Mouse (Mus musculus) midbrain, embryonic 16.5 days (tissue): ENCODE measurements at regions not wholly inside any gene's neighbourhood (a gene's known extent, or its start where the extent isn't known, plus 50 kb on each side); places are given as distances from the start of the nearest gene placed in this dataset.

Experiments used
- ATAC-seq: fragments of 200-750 bp; cut with Nextera tagmentation; 2 replicates; pipeline ENCODE4 v1.8.0; 2017; ENCODE audit warnings: moderate TSS enrichment
- H3K27ac ChIP-seq: fragments of 300-500 bp; sonication (generic); 2 replicates; pipeline ENCODE4 v1.5.1; 2014; ENCODE audit warnings: mild to moderate bottlenecking, low read length, mixed read lengths
- H3K27me3 ChIP-seq: fragments of 300-500 bp; sonication (generic); 2 replicates; pipeline ENCODE4 v1.6.1; 2014; ENCODE audit warnings: low read depth, low read length, mixed read lengths; ENCODE audit not compliant: control insufficient read depth, insufficient read depth
- H3K36me3 ChIP-seq: fragments of 300-500 bp; sonication (generic); 2 replicates; pipeline ENCODE4 v1.6.1; 2014; ENCODE audit warnings: mild to moderate bottlenecking, low read length, moderate library complexity, mixed read lengths; ENCODE audit not compliant: control insufficient read depth, insufficient read depth
- H3K4me1 ChIP-seq: fragments of 300-500 bp; sonication (generic); 2 replicates; pipeline ENCODE4 v1.6.1; 2014; ENCODE audit warnings: mild to moderate bottlenecking, low read length, mixed read lengths; ENCODE audit not compliant: control insufficient read depth, insufficient read depth
- H3K4me2 ChIP-seq: fragments of 300-500 bp; sonication (generic); 2 replicates; pipeline ENCODE4 v1.6.1; 2014; ENCODE audit warnings: mild to moderate bottlenecking, low read length, mixed read lengths
- H3K4me3 ChIP-seq: fragments of 300-500 bp; sonication (generic); 2 replicates; pipeline ENCODE4 v1.5.1; 2014; ENCODE audit warnings: low read depth, mild to moderate bottlenecking, low read length, moderate library complexity, mixed read lengths
- H3K9ac ChIP-seq: fragments of 300-500 bp; sonication (generic); 2 replicates; pipeline ENCODE4 v1.6.1; 2014; ENCODE audit warnings: low read depth, low read length, mixed read lengths
- H3K9me3 ChIP-seq: fragments of 300-500 bp; sonication (generic); replicated peaks from 2 replicates; pipeline ENCODE4 v1.6.1; 2014; ENCODE audit warnings: mild to moderate bottlenecking, low read length, mixed read lengths; ENCODE audit not compliant: control insufficient read depth, poor library complexity, severe bottlenecking
- WGBS: fragments of 180-500 bp; shearing (Covaris S2); extraction: QIAGEN DNeasy Blood & Tissue Kit; methylation state at CpG from one replicate; pipeline ENCODE4 v1.1.7; 2014; 5-methylcytosine and 5-hydroxymethylcytosine counted together

- Histone ChIP-seq H3K4me2 (no peak overlapping the region), H3K36me3 (no peaks in the 10 kb centered on the region), H3K4me3 (no peak overlapping the region), H3K27ac (no peak overlapping the region), H3K9ac (no peak overlapping the region), H3K9me3 (no peaks in the 10 kb centered on the region), H3K27me3 (no peaks in the 10 kb centered on the region), H3K4me1 (0 out of 2 replicates have a peak, but pooled peaks cover 3% of the 10 kb centered on the region)
- ATAC-seq: no peak
- 72% methylated on average over 6 of the region's 6 CpGs for WGBS
These were observed 195.9 kb upstream of the Kif2a start for GRCm38 (mm10) chr13:107217825-107218224.

- peaks cover 1% of the 10 kb centered on the region; the same call in 1 of the 2 replicates for H3K4me1 ChIP-seq
- no peak for ATAC-seq
- 41% methylated on average over 2 of the region's 2 CpGs for WGBS
- H3K9ac ChIP-seq: no peak overlapping the region
- no peaks in the 10 kb centered on the region for H3K36me3 ChIP-seq
- H3K4me2 ChIP-seq: no peak overlapping the region
- H3K27me3 ChIP-seq: no peaks in the 10 kb centered on the region
- no peaks in the 10 kb centered on the region for H3K9me3 ChIP-seq
- H3K27ac ChIP-seq: no peak overlapping the region
- H3K4me3 ChIP-seq: no peak overlapping the region
These were observed 191.4 kb upstream of the Kif2a start for GRCm38 (mm10) chr13:107213281-107213680.

GRCm38 (mm10) chr13:107210676-107211075 lies 188.8 kb upstream of the Kif2a start:
- H3K9me3 ChIP-seq: no peaks in the 10 kb centered on the region
- no peaks in the 10 kb centered on the region for H3K27me3 ChIP-seq
- no peak overlapping the region for H3K9ac ChIP-seq
- H3K4me2 ChIP-seq: no peak overlapping the region
- ATAC-seq: no peak
- H3K4me1 ChIP-seq: peaks cover 11% of the 10 kb centered on the region
- H3K4me3 ChIP-seq: no peak overlapping the region
- H3K27ac ChIP-seq: no peak overlapping the region
- 78% methylated on average over 6 of the region's 6 CpGs for WGBS
- H3K36me3 ChIP-seq: no peaks in the 10 kb centered on the region

- Histone ChIP-seq H3K36me3 (no peaks in the 10 kb centered on the region), H3K27me3 (no peaks in the 10 kb centered on the region), H3K9me3 (no peaks in the 10 kb centered on the region), H3K4me1 (peaks cover 11% of the 10 kb centered on the region), H3K4me2 (peak overlapping the region; percentile 52), H3K9ac (peak overlapping the region; percentile 31), H3K27ac (peak overlapping the region; percentile 64), H3K4me3 (peak overlapping the region; percentile 30)
- peak; percentile 98 for ATAC-seq
- WGBS: 20% methylated on average over 20 of the region's 20 CpGs
These were observed 185.6 kb upstream of the Kif2a start for GRCm38 (mm10) chr13:107207354-107208181.

DNA sequence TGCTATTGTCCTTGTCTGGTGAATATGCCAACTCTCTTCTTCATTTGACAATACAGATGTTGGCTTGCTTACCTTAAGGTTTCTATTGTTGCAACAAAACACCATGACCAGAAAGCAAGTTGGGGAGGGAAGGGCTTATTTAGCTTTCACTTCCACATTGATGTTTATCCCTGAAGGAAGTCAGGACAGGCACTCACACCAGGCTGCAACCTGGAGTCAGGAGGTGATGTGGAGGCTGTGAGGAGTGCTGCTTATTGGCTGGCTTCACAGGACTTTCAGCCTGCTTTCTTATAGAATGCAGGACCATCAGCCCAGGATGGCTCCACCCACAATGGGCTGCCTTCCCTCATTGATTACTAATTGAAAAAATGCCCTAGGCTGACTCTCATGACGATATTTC lies 177.9 kb upstream of the Kif2a start:
- H3K4me2 ChIP-seq: no peak overlapping the region
- H3K27ac ChIP-seq: no peak overlapping the region
- 0 out of 2 replicates have a peak, but pooled peaks cover 2% of the 10 kb centered on the region for H3K9me3 ChIP-seq
- no peaks in the 10 kb centered on the region for H3K4me1 ChIP-seq
- H3K36me3 ChIP-seq: no peaks in the 10 kb centered on the region
- no peak overlapping the region for H3K4me3 ChIP-seq
- ATAC-seq: no peak
- H3K9ac ChIP-seq: no peak overlapping the region
- H3K27me3 ChIP-seq: no peaks in the 10 kb centered on the region
- WGBS: 63% methylated on average over 1 of the region's 1 CpGs

GRCm38 (mm10) chr13:107193426-107193825 lies 171.5 kb upstream of the Kif2a start:
- Histone ChIP-seq H3K27me3 (no peaks in the 10 kb centered on the region), H3K36me3 (no peaks in the 10 kb centered on the region), H3K4me3 (no peak overlapping the region), H3K27ac (no peak overlapping the region), H3K4me1 (no peaks in the 10 kb centered on the region), H3K9ac (no peak overlapping the region), H3K4me2 (no peak overlapping the region), H3K9me3 (0 out of 2 replicates have a peak, but pooled peaks cover 2% of the 10 kb centered on the region)
- 90% methylated on average over 4 of the region's 4 CpGs for WGBS
- no peak for ATAC-seq

DNA sequence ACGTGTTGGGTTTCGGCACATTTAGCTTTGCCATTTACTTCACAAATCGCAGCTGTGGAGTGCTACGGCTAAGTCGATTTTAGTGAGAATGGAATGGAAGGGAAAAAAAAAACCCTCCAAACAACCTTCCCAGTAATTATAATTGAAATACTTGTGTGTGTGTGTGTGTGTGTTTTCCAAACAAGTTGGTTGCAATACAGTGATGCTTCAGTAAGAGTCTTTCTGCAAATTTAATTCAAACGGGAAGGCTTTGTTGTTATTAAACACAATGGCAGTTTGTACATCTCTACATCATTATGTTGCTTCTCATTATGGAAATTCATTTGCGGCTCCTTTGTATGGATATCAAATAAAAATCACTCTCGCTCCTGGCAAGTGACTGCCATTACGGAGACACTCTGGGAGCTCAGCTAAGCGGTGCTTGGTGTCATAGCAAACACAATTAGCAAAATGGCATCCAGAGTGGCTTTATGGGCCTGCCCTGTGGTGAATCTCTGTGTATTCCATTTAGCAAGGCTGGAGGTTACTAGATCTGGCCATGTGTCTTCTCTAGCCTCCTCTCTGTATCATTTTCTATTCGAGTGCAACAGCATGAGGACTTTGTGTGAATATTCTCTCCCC lies 165.4 kb upstream of the Kif2a start:
- ATAC-seq: no peak
- H3K4me2 ChIP-seq: no peak overlapping the region
- H3K9ac ChIP-seq: no peak overlapping the region
- H3K27ac ChIP-seq: no peak overlapping the region
- WGBS: 64% methylated on average over 11 of the region's 11 CpGs
- H3K4me1 ChIP-seq: 0 out of 2 replicates have a peak, but pooled peaks cover 3% of the 10 kb centered on the region
- no peak overlapping the region for H3K4me3 ChIP-seq
- H3K9me3 ChIP-seq: no peaks in the 10 kb centered on the region
- H3K27me3 ChIP-seq: no peaks in the 10 kb centered on the region
- H3K36me3 ChIP-seq: no peaks in the 10 kb centered on the region

DNA sequence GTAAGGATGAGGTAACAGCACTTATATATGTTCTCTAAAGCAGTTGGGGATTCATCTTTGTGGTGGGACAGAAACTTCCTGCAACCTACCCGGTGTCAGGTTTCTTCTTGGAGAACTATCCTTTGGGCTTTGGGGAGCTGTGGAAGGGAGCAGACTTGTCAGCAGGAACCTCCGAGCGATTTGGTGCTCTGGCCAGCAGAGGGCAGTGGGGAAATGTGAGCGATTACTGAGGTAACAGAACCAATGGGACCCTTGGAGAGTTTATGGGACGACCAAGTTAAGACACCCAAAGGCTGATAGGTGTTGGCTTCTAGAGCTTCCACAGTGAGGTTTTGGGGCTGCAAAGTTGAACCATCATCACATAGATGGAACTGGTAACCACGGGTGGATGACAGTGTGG lies 160.6 kb upstream of the Kif2a start:
- no peak overlapping the region for H3K4me2 ChIP-seq
- H3K27me3 ChIP-seq: no peaks in the 10 kb centered on the region
- no peaks in the 10 kb centered on the region for H3K9me3 ChIP-seq
- H3K36me3 ChIP-seq: no peaks in the 10 kb centered on the region
- peaks cover 6% of the 10 kb centered on the region; the same call in 1 of the 2 replicates for H3K4me1 ChIP-seq
- WGBS: 15% methylated on average over 6 of the region's 6 CpGs
- no peak overlapping the region for H3K4me3 ChIP-seq
- no peak overlapping the region for H3K27ac ChIP-seq
- no peak for ATAC-seq
- H3K9ac ChIP-seq: no peak overlapping the region

GRCm38 (mm10) chr13:107179551-107179950 lies 157.6 kb upstream of the Kif2a start:
- H3K4me3 ChIP-seq: no peak overlapping the region
- H3K27me3 ChIP-seq: no peaks in the 10 kb centered on the region
- H3K4me2 ChIP-seq: no peak overlapping the region
- no peaks in the 10 kb centered on the region for H3K9me3 ChIP-seq
- no peak for ATAC-seq
- H3K9ac ChIP-seq: no peak overlapping the region
- no peak overlapping the region for H3K27ac ChIP-seq
- no peaks in the 10 kb centered on the region for H3K36me3 ChIP-seq
- peaks cover 3% of the 10 kb centered on the region; the same call in 1 of the 2 replicates for H3K4me1 ChIP-seq
- 71% methylated on average over 5 of the region's 5 CpGs for WGBS
